Mouse (Mus musculus): ENCODE measurements around the gene Pi4kb. TPM values are rescaled to one million over a fixed set of nuclear protein-coding genes. Genes with fewer than 3 reads are reported as not detected.

The Pi4kb gene
- polyA plus RNA-seq, 1 experiment from 2014 or later, result 28.2 TPM

DNA sequence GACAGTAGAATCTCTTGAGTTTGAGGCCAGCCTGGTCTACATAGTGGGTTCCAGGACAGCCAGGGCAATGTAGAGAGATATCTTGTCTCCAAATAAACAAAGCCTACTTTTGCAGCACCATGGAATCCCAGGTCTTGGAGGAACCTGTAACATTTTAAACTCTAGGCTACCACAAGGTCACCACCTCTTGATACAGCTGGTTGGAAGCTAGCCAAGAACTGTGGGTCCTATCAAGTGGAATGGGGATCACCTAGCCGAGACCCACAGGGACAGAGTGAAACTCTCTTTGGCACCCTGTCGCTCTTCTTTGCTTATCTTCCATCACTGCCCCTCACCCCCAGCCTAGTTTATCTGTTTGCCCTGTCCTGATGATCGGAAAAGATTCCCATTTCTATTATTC, 2.0 kb upstream of the Pi4kb start:
- H3K9me3 ChIP-seq (ENCODE audit: control insufficient read depth, low read length), result no peaks in the 10 kb centered on the region
- 84% methylated on average over 3 of the region's 3 CpGs for WGBS
- no peak overlapping the region for H3K4me2 ChIP-seq (ENCODE audit: low read depth, low read length)
- H3K27ac ChIP-seq (replicated peaks; ENCODE audit: low read depth, low read length), result no peak overlapping the region
- H3K9ac ChIP-seq (ENCODE audit: low read depth, low read length), result no peak overlapping the region
- H3K27me3 ChIP-seq (replicated peaks; ENCODE audit: control insufficient read depth, insufficient read depth, low read length), result no peaks in the 10 kb centered on the region
- DNase-seq (ENCODE audit: low spot score) (no peak), ATAC-seq (ENCODE audit: low read depth) (no peak)
- H3K36me3 ChIP-seq (ENCODE audit: control insufficient read depth, insufficient read depth, low read length), result 0 out of 2 replicates have a peak, but pooled peaks cover 7% of the 10 kb centered on the region
- H3K4me1 ChIP-seq (ENCODE audit: control insufficient read depth, insufficient read depth, low read length), result peaks cover 14% of the 10 kb centered on the region
- no peak overlapping the region for H3K4me3 ChIP-seq (ENCODE audit: low read depth, low read length)

DNA sequence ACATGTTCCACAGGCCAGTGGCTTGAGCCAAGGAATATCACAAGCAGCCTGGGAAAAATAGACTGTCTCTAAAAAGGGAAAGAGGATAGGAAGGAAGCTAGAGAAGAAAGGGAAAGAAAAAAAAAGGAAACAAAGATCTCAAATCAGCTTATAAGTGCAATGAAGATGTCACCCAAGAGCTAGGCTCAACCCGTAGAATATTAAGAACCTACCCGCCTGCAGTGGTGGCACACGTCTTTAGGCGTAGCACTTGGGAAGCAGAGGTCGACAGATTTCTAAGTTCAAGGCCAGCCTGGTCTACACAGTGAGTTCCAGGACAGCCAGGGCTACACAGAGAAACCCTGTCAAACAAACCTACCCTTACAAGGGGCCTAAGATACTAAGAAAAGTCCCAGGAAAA, 911 bp upstream of the Pi4kb start:
- Histone ChIP-seq H3K27ac (replicated peaks; ENCODE audit: low read depth, low read length) (no peak overlapping the region), H3K27me3 (replicated peaks; ENCODE audit: control insufficient read depth, insufficient read depth, low read length) (no peaks in the 10 kb centered on the region), H3K36me3 (ENCODE audit: control insufficient read depth, insufficient read depth, low read length) (peaks cover 16% of the 10 kb centered on the region; the same call in 1 of the 2 replicates), H3K4me2 (ENCODE audit: low read depth, low read length) (peak overlapping the region; percentile 84), H3K4me1 (ENCODE audit: control insufficient read depth, insufficient read depth, low read length) (peaks cover 14% of the 10 kb centered on the region), H3K9ac (ENCODE audit: low read depth, low read length) (peak overlapping the region; percentile 93; the same call in 1 of the 2 replicates), H3K4me3 (ENCODE audit: low read depth, low read length) (peak overlapping the region; percentile 94; the same call in 1 of the 2 replicates), H3K9me3 (ENCODE audit: control insufficient read depth, low read length) (no peaks in the 10 kb centered on the region)
- WGBS, result 87% methylated on average over 5 of the region's 5 CpGs
- no peak for ATAC-seq (ENCODE audit: low read depth)
- DNase-seq (ENCODE audit: low spot score), result no peak

DNA sequence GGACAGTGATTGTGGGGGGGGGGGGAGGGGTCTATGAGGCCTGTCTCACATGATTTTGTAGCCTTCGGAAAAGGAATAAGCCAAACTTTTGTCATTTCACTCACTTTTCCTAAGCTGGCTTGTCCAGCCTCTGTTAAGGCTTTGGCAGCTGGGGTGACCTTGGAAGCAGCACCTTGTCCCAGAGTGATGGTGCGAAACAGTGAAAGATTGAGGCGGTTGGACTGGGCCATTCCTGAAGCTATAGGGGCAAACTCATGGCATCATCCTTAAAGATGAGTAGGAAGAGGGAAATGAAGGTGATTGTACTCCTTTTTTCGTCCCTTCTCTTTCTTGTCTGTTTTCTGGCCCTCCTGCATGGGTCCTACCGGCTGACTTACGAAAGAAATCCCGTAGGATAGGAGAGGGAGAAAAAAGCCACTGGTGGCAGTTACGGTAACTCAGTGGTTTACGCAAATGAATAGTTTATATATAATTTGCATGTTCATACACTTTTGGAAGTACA, 454 bp upstream of the Pi4kb start:
- Histone ChIP-seq H3K36me3 (ENCODE audit: control insufficient read depth, insufficient read depth, low read length) (peaks cover 19% of the 10 kb centered on the region; the same call in 1 of the 2 replicates), H3K9me3 (ENCODE audit: control insufficient read depth, low read length) (no peaks in the 10 kb centered on the region), H3K4me3 (ENCODE audit: low read depth, low read length) (peak overlapping the region; percentile 94), H3K4me2 (ENCODE audit: low read depth, low read length) (peak overlapping the region; percentile 84), H3K9ac (ENCODE audit: low read depth, low read length) (peak overlapping the region; percentile 93), H3K27ac (replicated peaks; ENCODE audit: low read depth, low read length) (no peak overlapping the region), H3K4me1 (ENCODE audit: control insufficient read depth, insufficient read depth, low read length) (peaks cover 14% of the 10 kb centered on the region), H3K27me3 (replicated peaks; ENCODE audit: control insufficient read depth, insufficient read depth, low read length) (no peaks in the 10 kb centered on the region)
- peak; percentile 10; the same call in 1 of the 2 replicates for ATAC-seq (ENCODE audit: low read depth)
- WGBS, result 14% methylated on average over 9 of the region's 9 CpGs
- no peak for DNase-seq (ENCODE audit: low spot score)

DNA sequence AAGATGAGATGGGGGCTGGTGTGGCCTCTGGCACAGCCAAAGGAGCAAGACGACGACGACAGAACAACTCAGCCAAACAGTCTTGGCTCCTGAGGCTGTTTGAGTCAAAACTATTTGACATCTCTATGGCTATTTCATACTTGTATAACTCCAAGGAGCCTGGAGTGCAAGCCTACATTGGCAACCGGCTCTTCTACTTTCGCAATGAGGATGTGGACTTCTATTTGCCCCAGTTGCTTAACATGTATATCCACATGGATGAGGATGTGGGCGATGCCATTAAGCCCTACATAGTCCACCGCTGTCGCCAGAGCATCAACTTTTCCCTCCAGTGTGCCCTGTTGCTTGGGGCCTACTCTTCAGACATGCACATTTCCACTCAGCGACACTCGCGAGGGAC, 9.8 kb downstream of the Pi4kb start:
- Histone ChIP-seq H3K27ac (replicated peaks; ENCODE audit: low read depth, low read length) (no peak overlapping the region), H3K9me3 (ENCODE audit: control insufficient read depth, low read length) (no peaks in the 10 kb centered on the region), H3K4me1 (ENCODE audit: control insufficient read depth, insufficient read depth, low read length) (peaks cover 13% of the 10 kb centered on the region), H3K36me3 (ENCODE audit: control insufficient read depth, insufficient read depth, low read length) (peaks cover 48% of the 10 kb centered on the region), H3K9ac (ENCODE audit: low read depth, low read length) (no peak overlapping the region), H3K4me3 (ENCODE audit: low read depth, low read length) (no peak overlapping the region), H3K27me3 (replicated peaks; ENCODE audit: control insufficient read depth, insufficient read depth, low read length) (no peaks in the 10 kb centered on the region), H3K4me2 (ENCODE audit: low read depth, low read length) (no peak overlapping the region)
- no peak for DNase-seq (ENCODE audit: low spot score)
- ATAC-seq (ENCODE audit: low read depth), result no peak
- 91% methylated on average over 11 of the region's 11 CpGs for WGBS

DNA sequence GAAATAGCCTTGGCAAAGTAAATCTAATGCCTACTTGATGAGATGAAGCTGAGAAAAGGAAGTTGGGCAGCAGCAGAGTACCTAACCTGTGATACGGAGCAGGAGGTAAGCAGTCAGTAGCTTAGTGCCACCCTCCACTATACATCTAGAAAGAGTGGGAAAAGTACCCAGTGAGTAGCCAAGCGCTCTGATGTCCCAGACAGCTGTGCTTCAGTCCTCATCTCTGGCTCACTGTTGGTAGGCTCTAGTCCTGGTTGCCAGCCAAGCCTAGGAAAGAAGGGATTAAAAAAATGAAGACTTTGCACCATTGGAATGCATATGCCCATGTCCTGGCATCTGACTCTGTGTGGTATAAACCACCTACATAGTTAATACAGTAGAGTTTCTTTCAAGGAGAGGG, 11.0 kb downstream of the Pi4kb start:
- 94% methylated on average over 2 of the region's 2 CpGs for whole genome bisulfite sequencing

DNA sequence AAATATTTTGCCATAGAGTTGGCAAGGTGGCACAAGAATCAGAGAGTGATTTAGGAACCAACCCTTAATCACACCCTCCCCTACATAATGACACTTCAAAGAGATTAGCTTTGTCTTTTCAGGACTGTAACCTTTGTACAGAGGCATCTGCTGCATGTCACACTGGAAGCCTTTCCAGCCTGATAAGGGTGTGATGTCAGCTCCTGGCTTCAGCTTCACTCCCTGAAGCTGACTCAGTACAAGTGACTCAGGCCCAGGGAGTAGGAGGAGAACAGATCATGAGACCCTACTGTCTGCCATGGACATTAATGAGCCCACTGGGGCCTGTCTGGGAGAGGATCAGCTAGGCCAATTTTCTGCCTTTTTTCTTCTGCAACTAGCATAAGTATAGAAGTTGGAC, 13.0 kb downstream of the Pi4kb start:
- DNase-seq (ENCODE audit: low spot score) (peak; percentile 39), ATAC-seq (ENCODE audit: low read depth) (no peak)
- Histone ChIP-seq H3K4me1 (ENCODE audit: control insufficient read depth, insufficient read depth, low read length) (peaks cover 21% of the 10 kb centered on the region), H3K4me3 (ENCODE audit: low read depth, low read length) (no peak overlapping the region), H3K27me3 (replicated peaks; ENCODE audit: control insufficient read depth, insufficient read depth, low read length) (no peaks in the 10 kb centered on the region), H3K9me3 (ENCODE audit: control insufficient read depth, low read length) (no peaks in the 10 kb centered on the region), H3K36me3 (ENCODE audit: control insufficient read depth, insufficient read depth, low read length) (peaks cover 47% of the 10 kb centered on the region), H3K4me2 (ENCODE audit: low read depth, low read length) (no peak overlapping the region), H3K27ac (replicated peaks; ENCODE audit: low read depth, low read length) (no peak overlapping the region), H3K9ac (ENCODE audit: low read depth, low read length) (no peak overlapping the region)

More for the DNA sequence above, 11.0 kb downstream of the Pi4kb start:
- no peaks in the 10 kb centered on the region for H3K27me3 ChIP-seq (replicated peaks; ENCODE audit: control insufficient read depth, insufficient read depth, low read length)
- peaks cover 21% of the 10 kb centered on the region for H3K4me1 ChIP-seq (ENCODE audit: control insufficient read depth, insufficient read depth, low read length)
- H3K9me3 ChIP-seq (ENCODE audit: control insufficient read depth, low read length), result no peaks in the 10 kb centered on the region
- no peak overlapping the region for H3K27ac ChIP-seq (replicated peaks; ENCODE audit: low read depth, low read length)
- no peak overlapping the region for H3K4me2 ChIP-seq (ENCODE audit: low read depth, low read length)
- H3K4me3 ChIP-seq (ENCODE audit: low read depth, low read length), result no peak overlapping the region
- ATAC-seq (ENCODE audit: low read depth) (no peak), DNase-seq (ENCODE audit: low spot score) (no peak)
- H3K9ac ChIP-seq (ENCODE audit: low read depth, low read length), result no peak overlapping the region
- H3K36me3 ChIP-seq (ENCODE audit: control insufficient read depth, insufficient read depth, low read length), result peaks cover 47% of the 10 kb centered on the region

DNA sequence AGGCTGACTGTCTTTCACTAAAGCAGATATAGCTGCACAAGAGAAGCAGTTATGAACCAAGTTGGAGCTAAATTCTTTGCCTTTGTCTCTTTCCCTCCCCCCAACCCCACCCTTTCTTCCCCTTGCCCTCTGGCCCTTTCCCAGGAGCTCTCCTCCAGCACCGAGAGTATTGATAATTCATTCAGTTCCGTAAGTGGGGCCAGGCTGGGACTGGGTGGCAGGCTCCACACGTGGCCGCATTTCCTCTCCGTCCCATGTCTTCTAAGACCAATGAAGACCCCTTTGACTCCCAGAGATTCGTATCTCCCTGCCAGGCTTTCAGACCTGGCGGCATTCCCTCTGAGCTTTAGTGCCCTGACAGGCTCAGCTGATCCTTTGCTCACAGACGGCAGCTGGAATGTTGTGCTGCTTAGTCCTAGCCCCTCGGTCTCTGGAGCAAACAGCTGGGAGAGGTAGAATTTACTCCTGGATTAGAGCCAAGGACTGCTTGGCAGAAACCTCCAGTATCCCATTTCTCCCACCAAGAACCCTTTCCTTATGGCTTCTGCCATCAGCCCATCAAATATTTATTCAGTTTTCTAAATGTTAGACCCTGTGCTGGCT, 14.7 kb downstream of the Pi4kb start:
- peak; percentile 94 for DNase-seq (ENCODE audit: low spot score)
- Histone ChIP-seq H3K36me3 (ENCODE audit: control insufficient read depth, insufficient read depth, low read length) (peaks cover 52% of the 10 kb centered on the region), H3K9me3 (ENCODE audit: control insufficient read depth, low read length) (no peaks in the 10 kb centered on the region), H3K4me3 (ENCODE audit: low read depth, low read length) (no peak overlapping the region), H3K9ac (ENCODE audit: low read depth, low read length) (no peak overlapping the region), H3K27ac (replicated peaks; ENCODE audit: low read depth, low read length) (peak overlapping the region; percentile 73), H3K4me1 (ENCODE audit: control insufficient read depth, insufficient read depth, low read length) (peaks cover 21% of the 10 kb centered on the region), H3K4me2 (ENCODE audit: low read depth, low read length) (peak overlapping the region; percentile 28; the same call in 1 of the 2 replicates), H3K27me3 (replicated peaks; ENCODE audit: control insufficient read depth, insufficient read depth, low read length) (no peaks in the 10 kb centered on the region)
- 12% methylated on average over 9 of the region's 9 CpGs for WGBS
- ATAC-seq (ENCODE audit: low read depth), result peak; percentile 89

DNA sequence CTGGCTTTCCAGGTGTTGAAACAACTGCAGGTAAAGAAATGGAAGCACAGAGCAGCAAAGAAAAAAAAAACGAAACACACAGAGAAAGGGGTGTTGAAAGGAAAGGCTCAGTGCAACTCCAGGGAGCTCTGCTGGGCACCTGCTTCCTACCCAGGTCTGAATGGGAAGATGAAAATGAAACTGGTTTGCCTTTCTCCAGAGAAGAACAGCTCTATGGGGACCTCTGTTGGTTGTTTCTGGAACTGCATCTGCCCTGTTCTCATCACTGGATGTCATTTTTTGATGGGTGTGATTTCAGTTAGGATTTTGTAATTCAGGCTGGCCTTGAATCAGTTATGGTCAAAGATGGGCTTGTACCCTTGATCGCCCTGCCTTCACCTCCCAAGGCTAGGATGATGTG, 22.4 kb downstream of the Pi4kb start:
- ATAC-seq (ENCODE audit: low read depth) (no peak), DNase-seq (ENCODE audit: low spot score) (peak; percentile 63)
- no peaks in the 10 kb centered on the region for H3K27me3 ChIP-seq (replicated peaks; ENCODE audit: control insufficient read depth, insufficient read depth, low read length)
- WGBS, result 37% methylated on average over 2 of the region's 2 CpGs
- no peak overlapping the region for H3K27ac ChIP-seq (replicated peaks; ENCODE audit: low read depth, low read length)
- peaks cover 99% of the 10 kb centered on the region for H3K36me3 ChIP-seq (ENCODE audit: control insufficient read depth, insufficient read depth, low read length)
- no peak overlapping the region for H3K4me3 ChIP-seq (ENCODE audit: low read depth, low read length)
- H3K4me2 ChIP-seq (ENCODE audit: low read depth, low read length), result no peak overlapping the region
- H3K9ac ChIP-seq (ENCODE audit: low read depth, low read length), result no peak overlapping the region
- H3K9me3 ChIP-seq (ENCODE audit: control insufficient read depth, low read length), result no peaks in the 10 kb centered on the region
- no peaks in the 10 kb centered on the region for H3K4me1 ChIP-seq (ENCODE audit: control insufficient read depth, insufficient read depth, low read length)

DNA sequence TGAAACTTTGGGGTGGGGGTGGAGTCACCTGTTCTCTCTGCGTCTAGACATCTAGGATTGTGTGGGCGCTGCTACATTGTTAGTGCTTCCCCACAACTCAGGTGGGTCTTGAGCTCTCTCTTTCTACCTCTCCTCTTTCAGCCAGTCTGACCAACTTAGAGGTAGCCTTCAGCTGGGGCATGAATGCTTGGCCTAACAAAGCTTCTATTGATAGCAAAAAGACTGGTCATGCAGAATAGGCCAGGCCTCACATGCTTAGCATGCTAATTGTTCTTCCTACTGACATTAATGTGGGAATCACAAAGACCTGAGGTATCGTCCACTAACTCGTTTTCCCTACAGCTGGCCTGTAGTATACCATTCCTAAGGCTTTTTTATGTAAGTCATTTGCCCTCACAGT, 28.0 kb downstream of the Pi4kb start:
- 84% methylated on average over 4 of the region's 4 CpGs for WGBS
- Histone ChIP-seq H3K27me3 (replicated peaks; ENCODE audit: control insufficient read depth, insufficient read depth, low read length) (no peaks in the 10 kb centered on the region), H3K27ac (replicated peaks; ENCODE audit: low read depth, low read length) (no peak overlapping the region), H3K4me1 (ENCODE audit: control insufficient read depth, insufficient read depth, low read length) (no peaks in the 10 kb centered on the region), H3K36me3 (ENCODE audit: control insufficient read depth, insufficient read depth, low read length) (peaks cover 96% of the 10 kb centered on the region), H3K4me2 (ENCODE audit: low read depth, low read length) (no peak overlapping the region), H3K9ac (ENCODE audit: low read depth, low read length) (no peak overlapping the region), H3K9me3 (ENCODE audit: control insufficient read depth, low read length) (no peaks in the 10 kb centered on the region), H3K4me3 (ENCODE audit: low read depth, low read length) (no peak overlapping the region)
- ATAC-seq (ENCODE audit: low read depth) (no peak), DNase-seq (ENCODE audit: low spot score) (no peak)

All from embryonic facial prominence, embryonic 14.5 days (tissue).